Mouse (Mus musculus): ENCODE data around the gene Rnf4.

GRCm38 (mm10) chr5:34370840-34371239 is 34.8 kb downstream of the Rnf4 start:
- TF ChIP-seq POLR2A (IDR thresholded peaks at IDR 0.05; ENCODE audit: low read depth, low read length) = no peak
- no peak for TF ChIP-seq CTCF (IDR thresholded peaks at IDR 0.05; ENCODE audit: borderline replicate concordance, insufficient read depth, low read length)
